Comparison of ENCODE assay signal across 16 mouse cellular contexts in the genomic region with DNA sequence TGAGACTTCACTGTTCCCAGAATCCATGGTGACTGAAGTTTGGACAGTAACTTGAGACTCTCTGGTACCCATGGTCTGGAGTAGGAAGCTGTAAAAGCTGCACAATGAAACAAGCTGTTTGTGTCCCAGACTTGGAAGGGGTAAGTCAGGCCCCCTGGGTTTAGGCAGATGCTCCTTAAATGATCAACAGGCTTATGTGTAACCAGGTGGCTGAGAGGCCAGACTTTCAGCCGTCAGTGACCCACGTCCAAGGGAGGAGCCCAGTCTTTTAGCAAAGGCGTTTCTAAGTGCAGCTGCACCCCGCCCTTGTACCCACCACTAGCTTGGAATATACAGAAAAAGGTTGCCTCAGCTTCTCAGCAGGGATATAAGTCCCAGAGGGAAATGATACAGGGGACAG.
"Had no signal": no experiment of that assay in that cellular context is flagged by ENCODE, and none has a peak within 500 bp of the region (broad histone marks: within the 10 kb centered on the region; RNA-seq: fewer than 3 reads in every experiment).

No protein-coding gene starts in this region.

- H3K27me3 ChIP-seq: limb, embryonic 12.5 days; liver, embryonic 15.5 days had no signal

- H3K27ac ChIP-seq: limb, embryonic 12.5 days; liver, embryonic 15.5 days; neural tube, embryonic 13.5 days had no signal

- H3K4me1 ChIP-seq: liver, embryonic 15.5 days had no signal

- ATAC-seq: midbrain, embryonic 16.5 days had no signal

- DNase-seq: kidney, adult 18-20 months; kidney, postnatal 10 days; layer of hippocampus, postnatal 36 days; lung, embryonic 14.5 days; lung, postnatal 10 days; lung, postnatal 4 days; retina, postnatal 1 day; right cerebral cortex, postnatal 4 days; spleen, adult 18-20 months; thymus, adult 2 months; thymus, postnatal 25 days had no signal

- H3K9ac ChIP-seq: limb, embryonic 12.5 days; liver, embryonic 15.5 days; lung, embryonic 14.5 days; neural tube, embryonic 13.5 days had no signal

- H3K4me3 ChIP-seq: limb, embryonic 12.5 days; liver, embryonic 15.5 days; neural tube, embryonic 13.5 days had no signal

- H3K9me3 ChIP-seq: limb, embryonic 12.5 days; liver, embryonic 15.5 days; neural tube, embryonic 13.5 days had no signal

- H3K36me3 ChIP-seq: limb, embryonic 12.5 days; liver, embryonic 15.5 days; neural tube, embryonic 13.5 days had no signal

- H3K4me2 ChIP-seq: limb, embryonic 12.5 days; liver, embryonic 15.5 days; lung, embryonic 14.5 days; midbrain, embryonic 11.5 days; neural tube, embryonic 13.5 days had no signal
